Mouse (Mus musculus): Measurements from ENCODE around the gene Ccdc85c.

DNA sequence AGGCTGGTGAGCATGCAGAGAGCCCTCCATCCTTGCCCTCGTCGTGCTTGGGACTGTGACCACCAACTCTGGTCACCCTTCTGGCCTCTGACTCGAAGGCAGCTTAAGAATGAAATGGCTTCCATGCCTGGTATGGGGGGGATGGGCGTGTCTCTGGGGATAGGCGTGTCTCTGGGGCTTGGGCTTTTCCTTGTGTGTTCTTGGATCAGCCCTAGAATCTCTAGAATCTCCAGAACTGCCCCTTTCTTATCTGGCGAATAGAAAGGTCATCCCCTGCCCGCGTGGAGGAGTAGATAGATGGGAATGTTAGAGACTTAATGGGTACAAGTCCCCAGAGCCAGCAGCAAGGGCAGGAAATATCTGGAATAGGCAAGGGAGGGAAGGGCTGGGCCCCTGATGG, 44.9 kb upstream of the Ccdc85c start:
- TF ChIP-seq POLR2A (IDR thresholded peaks at IDR 0.05; ENCODE audit: control insufficient read depth, extremely low read depth, insufficient read depth, low read length, poor library complexity), result no peak
- TF ChIP-seq CTCF (IDR thresholded peaks at IDR 0.05; ENCODE audit: borderline replicate concordance, control insufficient read depth, extremely low read depth, insufficient read depth, low read length, poor library complexity), result no peak

Measured in thymus, adult 2 months (tissue).